1 mouse cellular context compared by ENCODE assay signal in genomic region chr3:31134246-31134645, GRCm38 (mm10).
A peak's percentile ranks its signal among the peaks of the same experiment; 100 is the strongest.
TF ChIP-seq lines count a peak whose summit lies in the region.

No protein-coding gene starts in this region.

TF ChIP-seq in MEL, 35 proteins besides CTCF, POLR2A, EP300 and RAD21 (continued from another document):
- TF ChIP-seq ZKSCAN1 (IDR thresholded peaks at IDR 0.05; ENCODE audit: low read depth, low read length) (no peak), POLR2AphosphoS2 (IDR thresholded peaks at IDR 0.05; ENCODE audit: low read length) (no peak), MAZ (IDR thresholded peaks at IDR 0.05; ENCODE audit: low read depth, low read length) (no peak), TAL1 (IDR thresholded peaks at IDR 0.05; ENCODE audit: low read length) (no peak), GATA1 (IDR thresholded peaks at IDR 0.05; ENCODE audit: low read depth, low read length) (peak; percentile 43; the same call in 1 of the 2 replicates), E2F4 (IDR thresholded peaks at IDR 0.05; ENCODE audit: borderline replicate concordance, low read depth, low read length) (no peak), MYB (IDR thresholded peaks at IDR 0.05; ENCODE audit: low read depth, low read length) (no peak), CHD1 (IDR thresholded peaks at IDR 0.05; ENCODE audit: low read depth, low read length) (no peak), MAFK (IDR thresholded peaks at IDR 0.05; ENCODE audit: borderline replicate concordance, low read depth, low read length) (peak; percentile 76), MAX (IDR thresholded peaks at IDR 0.05; ENCODE audit: low read length) (no peak), BHLHE40 (IDR thresholded peaks at IDR 0.05; ENCODE audit: borderline replicate concordance, low read depth, low read length) (no peak), JUND (IDR thresholded peaks at IDR 0.05; ENCODE audit: low read depth, low read length) (no peak), ELF1 (IDR thresholded peaks at IDR 0.05; ENCODE audit: low read depth, low read length) (no peak), NRF1 (IDR thresholded peaks at IDR 0.05; ENCODE audit: insufficient read depth, low read depth, low read length, poor library complexity, severe bottlenecking) (no peak), ETS1 (IDR thresholded peaks at IDR 0.05; ENCODE audit: low read depth, low read length) (peak; percentile 50; the same call in 1 of the 2 replicates), NELFE (IDR thresholded peaks at IDR 0.05; ENCODE audit: low read depth, low read length) (no peak), ZMIZ1 (IDR thresholded peaks at IDR 0.05; ENCODE audit: low read depth, low read length) (no peak), ZC3H11A (IDR thresholded peaks at IDR 0.05; ENCODE audit: low read depth, low read length) (no peak), SMC3 (IDR thresholded peaks at IDR 0.05; ENCODE audit: low read depth, low read length) (no peak), USF1 (IDR thresholded peaks at IDR 0.05; ENCODE audit: low read depth, low read length) (no peak), RCOR1 (IDR thresholded peaks at IDR 0.05; ENCODE audit: low read depth, low read length) (no peak), TCF12 (IDR thresholded peaks at IDR 0.05; ENCODE audit: low read depth, low read length) (no peak)
